Mouse (Mus musculus) bone marrow, adult 2 months (tissue): Measurements from ENCODE around the gene Ccdc141. TPM values are rescaled to one million over a fixed set of nuclear protein-coding genes. Genes with fewer than 3 reads are reported as not detected.

Experiments used
- H3K27ac ChIP-seq: fragments of 200-500 bp; 2 replicates; pipeline ENCODE4 v1.5.1; 2012; ENCODE audit warnings: low read depth, mild to moderate bottlenecking, control low read depth, inconsistent platforms, low read length; ENCODE audit not compliant: control insufficient read depth, poor library complexity, insufficient read depth
- H3K4me1 ChIP-seq: fragments of 200-500 bp; 2 replicates; pipeline ENCODE4 v1.6.1; 2011; ENCODE audit warnings: low read length; ENCODE audit not compliant: control insufficient read depth, insufficient read depth
- H3K4me3 ChIP-seq: fragments of 200-500 bp; replicated peaks from 2 replicates; pipeline ENCODE3; 2011; ENCODE audit warnings: mild to moderate bottlenecking, low read depth, low read length, control low read depth; ENCODE audit not compliant: control insufficient read depth
- CTCF ChIP-seq: fragments of 200-500 bp; IDR thresholded peaks from 2 replicates; pipeline ENCODE4 v1.5.1; 2011; ENCODE audit warnings: low read length, control low read depth; ENCODE audit not compliant: control insufficient read depth, insufficient read depth
- POLR2A ChIP-seq: fragments of 200-500 bp; IDR thresholded peaks from 2 replicates; pipeline ENCODE4 v1.6.1; 2011; ENCODE audit warnings: low read depth, mild to moderate bottlenecking, control low read depth, low read length, borderline replicate concordance; ENCODE audit not compliant: control insufficient read depth
- WGBS: fragments of 180-500 bp; shearing (Covaris S2); methylation state at CpG from one replicate; pipeline ENCODE4 v1.1.7; 2018; 5-methylcytosine and 5-hydroxymethylcytosine counted together
- polyA plus RNA-seq: library from polyadenylated mRNA; stranded (reverse); fragments of >200 nt; gene quantifications from 2 replicates; pipeline ENCODE4 v1.2.4, GENCODE M21; 2011; ENCODE audit warnings: low replicate concordance; ENCODE audit not compliant: missing spikeins, insufficient read depth, insufficient read length

Gene Ccdc141
- polyA plus RNA-seq, 1 experiment = 3.7 TPM

GRCm38 (mm10) chr2:77162135-77162534 lies 8.3 kb downstream of the Ccdc141 start:
- Histone ChIP-seq H3K27ac (no peak overlapping the region), H3K4me3 (no peak overlapping the region), H3K4me1 (no peaks in the 10 kb centered on the region)
- TF ChIP-seq CTCF (no peak), POLR2A (no peak)
- WGBS = 72% methylated on average over 3 of the region's 3 CpGs

DNA sequence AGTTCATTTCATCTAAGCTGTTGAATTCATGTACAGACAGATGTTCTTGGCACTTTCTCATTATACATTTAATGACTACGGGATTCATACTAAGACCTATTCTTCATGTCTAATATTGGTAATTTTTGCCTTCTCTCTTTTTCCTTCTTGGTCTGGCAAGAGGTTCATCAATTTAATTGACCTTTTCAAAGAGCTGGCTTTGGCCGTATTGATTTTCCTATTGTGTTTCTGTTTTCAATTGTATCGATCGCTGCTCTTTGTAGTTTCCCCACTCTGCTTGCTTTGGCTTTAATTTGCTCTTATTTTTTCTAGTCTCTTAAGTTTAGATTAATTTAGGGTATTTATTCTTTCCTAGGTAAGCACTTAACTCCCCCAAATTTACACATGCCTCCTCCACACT lies 12.9 kb downstream of the Ccdc141 start:
- 88% methylated on average over 4 of the region's 4 CpGs for WGBS
- H3K4me1 ChIP-seq = no peaks in the 10 kb centered on the region
- TF ChIP-seq CTCF = no peak
- TF ChIP-seq POLR2A = no peak
- no peak overlapping the region for H3K27ac ChIP-seq
- H3K4me3 ChIP-seq = no peak overlapping the region

DNA sequence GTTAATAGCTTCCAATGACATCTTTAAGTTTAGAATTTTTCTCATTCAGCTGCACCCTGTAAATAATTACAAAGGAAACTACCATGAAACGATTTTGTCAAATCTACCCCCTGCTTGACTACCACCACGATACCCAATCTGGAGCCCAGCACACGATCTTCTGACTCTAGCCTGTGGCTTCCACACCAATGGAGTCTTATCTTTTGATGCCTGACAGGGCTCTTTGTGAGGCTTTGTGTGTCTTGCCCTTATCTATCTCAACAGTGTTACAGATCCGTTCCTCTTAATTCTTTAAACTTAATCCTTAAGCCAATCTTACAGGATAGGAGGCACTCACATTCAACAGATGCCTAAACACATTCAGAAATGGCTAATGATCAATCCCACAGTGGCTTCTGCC lies 16.4 kb downstream of the Ccdc141 start:
- H3K4me3 ChIP-seq = no peak overlapping the region
- TF ChIP-seq CTCF = no peak
- no peak for TF ChIP-seq POLR2A
- no peaks in the 10 kb centered on the region for H3K4me1 ChIP-seq
- WGBS = 45% methylated on average over 4 of the region's 4 CpGs
- H3K27ac ChIP-seq = no peak overlapping the region

- WGBS = 90% methylated on average over 8 of the region's 8 CpGs
- no peaks in the 10 kb centered on the region for H3K4me1 ChIP-seq
- H3K27ac ChIP-seq = no peak overlapping the region
- TF ChIP-seq POLR2A (no peak), CTCF (no peak)
- no peak overlapping the region for H3K4me3 ChIP-seq
Measured at GRCm38 (mm10) chr2:77151255-77151654, 19.2 kb downstream of the Ccdc141 start.

- Histone ChIP-seq H3K4me3 (no peak overlapping the region), H3K4me1 (no peaks in the 10 kb centered on the region), H3K27ac (no peak overlapping the region)
- 74% methylated on average over 2 of the region's 2 CpGs for WGBS
- TF ChIP-seq POLR2A (no peak), CTCF (no peak)
Measured at GRCm38 (mm10) chr2:77149576-77149975, 20.9 kb downstream of the Ccdc141 start.

DNA sequence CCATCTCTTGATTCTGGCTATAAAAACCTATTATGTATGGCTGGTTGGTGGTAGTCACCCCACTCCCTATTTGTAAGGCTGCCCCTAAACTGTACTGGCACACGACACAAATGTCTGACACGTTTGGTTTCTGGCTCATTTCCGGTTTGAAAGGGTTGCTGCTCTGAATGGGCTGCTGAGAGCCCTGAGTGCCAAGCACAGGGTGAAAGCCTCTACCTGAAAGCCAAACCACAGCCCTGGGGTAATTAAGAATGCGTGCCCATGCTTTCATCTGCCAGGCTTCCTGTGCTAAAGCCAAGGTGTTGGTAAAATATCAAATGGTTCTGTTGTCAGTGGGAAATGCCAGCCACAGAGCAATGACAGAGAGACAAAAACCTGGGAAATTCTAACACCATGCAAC lies 22.2 kb downstream of the Ccdc141 start:
- 33% methylated on average over 4 of the region's 4 CpGs for WGBS
- Histone ChIP-seq H3K27ac (no peak overlapping the region), H3K4me3 (no peak overlapping the region), H3K4me1 (no peaks in the 10 kb centered on the region)
- TF ChIP-seq POLR2A (no peak), CTCF (no peak)

- 74% methylated on average over 2 of the region's 2 CpGs for WGBS
- no peak overlapping the region for H3K4me3 ChIP-seq
- H3K27ac ChIP-seq = no peak overlapping the region
- TF ChIP-seq POLR2A (no peak), CTCF (no peak)
- no peaks in the 10 kb centered on the region for H3K4me1 ChIP-seq
Measured at GRCm38 (mm10) chr2:77146968-77147367, 23.5 kb downstream of the Ccdc141 start.

GRCm38 (mm10) chr2:77146291-77146690 lies 24.1 kb downstream of the Ccdc141 start:
- no peak overlapping the region for H3K4me3 ChIP-seq
- 77% methylated on average over 3 of the region's 3 CpGs for WGBS
- H3K27ac ChIP-seq = no peak overlapping the region
- TF ChIP-seq POLR2A (no peak), CTCF (no peak)
- no peaks in the 10 kb centered on the region for H3K4me1 ChIP-seq

- TF ChIP-seq CTCF (no peak), POLR2A (no peak)
- WGBS = 90% methylated on average over 6 of the region's 6 CpGs
- no peak overlapping the region for H3K27ac ChIP-seq
- H3K4me3 ChIP-seq = no peak overlapping the region
- H3K4me1 ChIP-seq = no peaks in the 10 kb centered on the region
Measured at GRCm38 (mm10) chr2:77143536-77143935, 26.9 kb downstream of the Ccdc141 start.

DNA sequence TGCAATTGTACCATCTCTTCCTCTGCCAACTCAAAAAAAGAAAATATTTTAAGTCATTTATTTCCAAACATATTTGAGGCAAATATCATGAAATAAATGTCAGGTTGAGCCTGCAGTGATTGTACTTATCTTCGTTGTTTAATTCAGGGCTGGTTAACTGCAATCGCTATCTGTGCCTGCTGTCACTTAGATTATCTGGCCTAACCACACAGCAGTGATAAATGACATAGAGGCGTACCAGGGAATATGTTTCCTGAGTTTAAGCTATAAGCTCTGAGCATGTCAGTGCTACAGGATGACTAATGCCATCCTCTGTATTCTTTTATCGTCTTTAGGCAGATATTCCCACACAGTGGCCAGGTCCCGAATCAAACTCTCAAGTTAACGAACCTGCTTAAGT lies 31.6 kb downstream of the Ccdc141 start:
- no peak overlapping the region for H3K27ac ChIP-seq
- TF ChIP-seq POLR2A (no peak), CTCF (no peak)
- H3K4me1 ChIP-seq = no peaks in the 10 kb centered on the region
- no peak overlapping the region for H3K4me3 ChIP-seq
- 70% methylated on average over 6 of the region's 6 CpGs for WGBS
